9 mouse cellular contexts compared by ENCODE assay signal in the genomic region with DNA sequence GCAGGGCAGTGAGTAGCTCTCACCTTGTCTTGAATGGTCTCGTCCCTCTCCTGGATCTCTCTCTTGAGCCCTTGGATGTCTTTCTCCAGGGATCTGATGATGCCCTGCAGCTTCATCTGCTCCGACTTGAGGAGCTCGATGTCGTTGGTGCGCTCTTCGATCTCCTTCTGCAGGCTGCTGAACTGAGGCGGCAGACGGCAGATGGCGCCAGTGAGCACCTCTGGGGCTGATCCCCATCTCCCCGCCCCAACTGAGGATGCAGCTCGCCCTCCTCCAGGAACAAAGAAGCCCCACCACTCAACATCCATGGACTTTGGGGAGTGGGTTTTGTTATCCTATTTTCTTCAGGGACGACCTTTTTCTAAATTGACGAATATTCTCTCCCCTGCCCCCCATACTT. TPM values are rescaled to one million over a fixed set of nuclear protein-coding genes. Genes with fewer than 3 reads are reported as not detected.
A peak's percentile ranks its signal among the peaks of the same experiment; 100 is the strongest.
DNase-seq lines count a peak whose midpoint lies in the region; ATAC-seq lines count a peak whose summit lies in the region.
"Had no signal": no experiment of that assay in that cellular context is flagged by ENCODE, and none has a peak within 500 bp of the region (broad histone marks: within the 10 kb centered on the region; RNA-seq: fewer than 3 reads in every experiment).

No protein-coding gene starts in this region.

- no peak for ATAC-seq in forebrain, embryonic 11.5 days (replicated peaks; ENCODE audit: low FRiP score)
- ATAC-seq in forebrain, embryonic 16.5 days = no peak

- no peak overlapping the region for H3K4me2 ChIP-seq in forebrain, embryonic 11.5 days (ENCODE audit: low read depth, low read length, severe bottlenecking)
- no peak overlapping the region for H3K4me2 ChIP-seq in forebrain, embryonic 16.5 days (ENCODE audit: low read length)
- H3K4me2 ChIP-seq: limb, embryonic 12.5 days had no signal

- H3K9ac ChIP-seq in forebrain, embryonic 11.5 days (ENCODE audit: low read length) = no peak overlapping the region
- H3K9ac ChIP-seq in forebrain, embryonic 16.5 days (replicated peaks; ENCODE audit: low read depth, low read length) = no peak overlapping the region
- H3K9ac ChIP-seq: limb, embryonic 12.5 days had no signal

- H3K27me3 ChIP-seq in forebrain, embryonic 11.5 days (ENCODE audit: control insufficient read depth, insufficient read depth, low read length) = no peaks in the 10 kb centered on the region
- no peaks in the 10 kb centered on the region for H3K27me3 ChIP-seq in forebrain, embryonic 16.5 days (replicated peaks; ENCODE audit: control insufficient read depth, insufficient read depth, low read length)
- no peaks in the 10 kb centered on the region for H3K27me3 ChIP-seq in splenic B cell, adult 2 months (ENCODE audit: control insufficient read depth, insufficient read depth, low read length, poor library complexity, severe bottlenecking)
- H3K27me3 ChIP-seq: limb, embryonic 12.5 days had no signal

- peak; percentile 70 for DNase-seq in forebrain, embryonic 11.5 days (ENCODE audit: low spot score)
- DNase-seq in lung, adult 18-20 months = peak; percentile 18 to 24
- DNase-seq in lung, postnatal 25 days (ENCODE audit: low spot score) = no peak
- peak; percentile 66 for DNase-seq in R1 (ENCODE audit: low read depth, low spot score)
- DNase-seq in layer of hippocampus, adult 18-20 months (ENCODE audit: low spot score in 2 of 2) = peak; percentile 10 to 49
- peak; percentile 32 for DNase-seq in splenic B cell, adult 2 months (ENCODE audit: low read depth, low spot score)
- DNase-seq in gastrocnemius, postnatal 36 days = no peak

- H3K4me3 ChIP-seq in forebrain, embryonic 11.5 days (ENCODE audit: low read depth, low read length) = no peak overlapping the region
- no peak overlapping the region for H3K4me3 ChIP-seq in forebrain, embryonic 16.5 days (replicated peaks; ENCODE audit: low read length)
- H3K4me3 ChIP-seq: limb, embryonic 12.5 days had no signal

- WGBS in forebrain, embryonic 11.5 days = 55% methylated on average over 13 of the region's 13 CpGs
- WGBS in forebrain, embryonic 16.5 days = 47% methylated on average over 13 of the region's 13 CpGs

- H3K4me1 ChIP-seq in forebrain, embryonic 11.5 days (replicated peaks; ENCODE audit: control insufficient read depth, insufficient read depth, low read length) = no peaks in the 10 kb centered on the region
- no peaks in the 10 kb centered on the region for H3K4me1 ChIP-seq in forebrain, embryonic 16.5 days (replicated peaks; ENCODE audit: control insufficient read depth, insufficient read depth, low read length)
- H3K4me1 ChIP-seq: limb, embryonic 12.5 days had no signal

- H3K36me3 ChIP-seq in forebrain, embryonic 11.5 days (ENCODE audit: control insufficient read depth, insufficient read depth, low read length) = no peaks in the 10 kb centered on the region
- no peaks in the 10 kb centered on the region for H3K36me3 ChIP-seq in forebrain, embryonic 16.5 days (ENCODE audit: control insufficient read depth, insufficient read depth)
- H3K36me3 ChIP-seq in splenic B cell, adult 2 months (ENCODE audit: control insufficient read depth, insufficient read depth, low read length, poor library complexity, severe bottlenecking) = no peaks in the 10 kb centered on the region
- H3K36me3 ChIP-seq: limb, embryonic 12.5 days had no signal

- no peak overlapping the region for H3K27ac ChIP-seq in forebrain, embryonic 11.5 days (ENCODE audit: low read depth, low read length)
- H3K27ac ChIP-seq in forebrain, embryonic 16.5 days (ENCODE audit: low read length) = no peak overlapping the region
- H3K27ac ChIP-seq: limb, embryonic 12.5 days had no signal

- H3K9me3 ChIP-seq in forebrain, embryonic 11.5 days (ENCODE audit: control insufficient read depth, low read length) = no peaks in the 10 kb centered on the region
- peaks cover 2% of the 10 kb centered on the region; the same call in 1 of the 2 replicates for H3K9me3 ChIP-seq in forebrain, embryonic 16.5 days (ENCODE audit: control insufficient read depth, low read length)
- H3K9me3 ChIP-seq: limb, embryonic 12.5 days had no signal

- intact Hi-C loops in gastrocnemius, postnatal 36 days (cut with DNase I) = no loop called here

RNA-seq across cellular contexts. Expression of gene Tmem125, which starts 35.5 kb away (rescaled TPM):
- polyA plus RNA-seq in forebrain, embryonic 11.5 days (2014; fragmentation: Nextera tagmentation; extraction: Ambion mirVana) = 0.25 and 0.32 TPM in 2 replicates
- 0.21 TPM in 1 of 2 replicates, not detected in the other for polyA plus RNA-seq in forebrain, embryonic 16.5 days (2015; fragmentation: Nextera tagmentation; extraction: Ambion mirVana)
- total RNA-seq in layer of hippocampus, adult 18-20 months (2021) = 1 to 10 TPM; 6.7 to 7.1 TPM
- total RNA-seq in gastrocnemius, postnatal 36 days (2021) = not detected

RNA-seq across cellular contexts. Expression of gene Cfap57, which starts 41.3 kb away (rescaled TPM):
- 0.80 and 0.83 TPM in 2 replicates for polyA plus RNA-seq in forebrain, embryonic 11.5 days (2014; fragmentation: Nextera tagmentation; extraction: Ambion mirVana)
- polyA plus RNA-seq in forebrain, embryonic 16.5 days (2015; fragmentation: Nextera tagmentation; extraction: Ambion mirVana) = 0.72 and 1.3 TPM in 2 replicates
- under 1 TPM; 0.41 to 0.84 TPM for total RNA-seq in layer of hippocampus, adult 18-20 months (2021)
- total RNA-seq in gastrocnemius, postnatal 36 days (2021) = not detected

RNA-seq across cellular contexts. Expression of gene Ebna1bp2, which starts 41.3 kb away (rescaled TPM):
- polyA plus RNA-seq in forebrain, embryonic 11.5 days (2014; fragmentation: Nextera tagmentation; extraction: Ambion mirVana) = 181 and 183 TPM in 2 replicates
- polyA plus RNA-seq in forebrain, embryonic 16.5 days (2015; fragmentation: Nextera tagmentation; extraction: Ambion mirVana) = 138 and 150 TPM in 2 replicates
- 10 to 100 TPM; 58.4 to 62.8 TPM for total RNA-seq in layer of hippocampus, adult 18-20 months (2021)
- total RNA-seq in gastrocnemius, postnatal 36 days (2021) = 10 to 100 TPM; 21.7 to 28.9 TPM

RNA-seq across cellular contexts. Expression of gene 2610528J11Rik, which starts 52.5 kb away (rescaled TPM):
- 0.48 and 0.71 TPM in 2 replicates for polyA plus RNA-seq in forebrain, embryonic 11.5 days (2014; fragmentation: Nextera tagmentation; extraction: Ambion mirVana)
- polyA plus RNA-seq in forebrain, embryonic 16.5 days (2015; fragmentation: Nextera tagmentation; extraction: Ambion mirVana) = 0.26 TPM in 1 of 2 replicates, not detected in the other
- not detected for total RNA-seq in layer of hippocampus, adult 18-20 months (2021)
- total RNA-seq in gastrocnemius, postnatal 36 days (2021) = not detected

Comparison
In these comparisons a context has a peak if more than half of its experiments do, and no peak if none do; other contexts are left out.
1. DNase-seq: peak in forebrain, embryonic 11.5 days (single experiment), lung, adult 18-20 months (2 of 2), R1 (single experiment), layer of hippocampus, adult 18-20 months (2 of 2) and splenic B cell, adult 2 months (single experiment); none in lung, postnatal 25 days (single experiment) and gastrocnemius, postnatal 36 days (0 of 2).
2. RNA of gene Tmem125, which starts 35.5 kb away (total RNA-seq): 6.7 to 7.1 TPM in layer of hippocampus, adult 18-20 months; not detected in gastrocnemius, postnatal 36 days; every median in the first group is over 4 times any median in the second.